In genomic region chr2:173791904-173792757, GRCm38 (mm10) we compare ENCODE assay signal across 18 mouse cellular contexts. TPM values are rescaled to one million over a fixed set of nuclear protein-coding genes. Genes with fewer than 3 reads are reported as not detected.
DNase-seq lines count a peak whose midpoint lies in the region; ATAC-seq lines count a peak whose summit lies in the region.
"Had no signal": no experiment of that assay in that cellular context is flagged by ENCODE, and none has a peak within 500 bp of the region (broad histone marks: within the 10 kb centered on the region; RNA-seq: fewer than 3 reads in every experiment).

No protein-coding gene starts in this region.

- ATAC-seq in forebrain, embryonic 15.5 days (replicated peaks) = no peak
- ATAC-seq in hindbrain, embryonic 13.5 days (ENCODE audit: low FRiP score) = peak; percentile 23
- 0 out of 2 replicates have a peak, but pooled peaks have one; percentile 24 for ATAC-seq in midbrain, embryonic 15.5 days (replicated peaks)
- ATAC-seq: activated CD4-positive, CD25-positive, alpha-beta regulatory T cell, adult 4 months had no signal

- no peak overlapping the region for H3K9ac ChIP-seq in forebrain, embryonic 15.5 days (replicated peaks)
- peak overlapping the region; percentile 46 for H3K9ac ChIP-seq in hindbrain, embryonic 13.5 days
- H3K9ac ChIP-seq in midbrain, embryonic 15.5 days = no peak overlapping the region
- H3K9ac ChIP-seq: embryonic facial prominence, embryonic 13.5 days; limb, embryonic 12.5 days; liver, embryonic 14.5 days had no signal

- H3K27me3 ChIP-seq in forebrain, embryonic 10.5 days (ENCODE audit: poor library complexity, severe bottlenecking) = no peaks in the 10 kb centered on the region
- no peaks in the 10 kb centered on the region for H3K27me3 ChIP-seq in forebrain, embryonic 15.5 days
- 0 out of 2 replicates have a peak, but pooled peaks cover 4% of the 10 kb centered on the region for H3K27me3 ChIP-seq in hindbrain, embryonic 13.5 days
- H3K27me3 ChIP-seq in midbrain, embryonic 15.5 days (replicated peaks) = no peaks in the 10 kb centered on the region
- H3K27me3 ChIP-seq: embryonic facial prominence, embryonic 13.5 days; limb, embryonic 12.5 days had no signal

- no peak overlapping the region for H3K4me3 ChIP-seq in forebrain, embryonic 10.5 days
- H3K4me3 ChIP-seq in forebrain, embryonic 15.5 days = no peak overlapping the region
- H3K4me3 ChIP-seq in hindbrain, embryonic 13.5 days = no peak overlapping the region
- H3K4me3 ChIP-seq in midbrain, embryonic 15.5 days = no peak overlapping the region
- H3K4me3 ChIP-seq: embryonic facial prominence, embryonic 13.5 days; left cerebral cortex, adult 2 months; limb, embryonic 12.5 days; megakaryocyte, embryonic 14.5 days had no signal

- 73% methylated on average over 20 of the region's 20 CpGs for WGBS in forebrain, embryonic 10.5 days
- 52% methylated on average over 20 of the region's 20 CpGs for WGBS in forebrain, embryonic 15.5 days
- WGBS in hindbrain, embryonic 13.5 days = 38% methylated on average over 20 of the region's 20 CpGs
- 40% methylated on average over 20 of the region's 20 CpGs for WGBS in midbrain, embryonic 15.5 days

- H3K4me1 ChIP-seq in forebrain, embryonic 10.5 days = peaks cover 56% of the 10 kb centered on the region
- peaks cover 33% of the 10 kb centered on the region for H3K4me1 ChIP-seq in forebrain, embryonic 15.5 days
- peaks cover 60% of the 10 kb centered on the region for H3K4me1 ChIP-seq in hindbrain, embryonic 13.5 days (replicated peaks)
- peaks cover 38% of the 10 kb centered on the region for H3K4me1 ChIP-seq in midbrain, embryonic 15.5 days

- H3K27ac ChIP-seq in forebrain, embryonic 10.5 days = peak overlapping the region; percentile 57
- H3K27ac ChIP-seq in forebrain, embryonic 15.5 days (replicated peaks) = no peak overlapping the region
- H3K27ac ChIP-seq in hindbrain, embryonic 13.5 days = peak overlapping the region; percentile 88
- peak overlapping the region; percentile 31; the same call in 1 of the 2 replicates for H3K27ac ChIP-seq in midbrain, embryonic 15.5 days
- H3K27ac ChIP-seq: embryonic facial prominence, embryonic 13.5 days; left cerebral cortex, adult 2 months; limb, embryonic 12.5 days; liver, embryonic 14.5 days had no signal

- no peaks in the 10 kb centered on the region for H3K9me3 ChIP-seq in forebrain, embryonic 10.5 days
- H3K9me3 ChIP-seq in forebrain, embryonic 15.5 days = 0 out of 2 replicates have a peak, but pooled peaks cover 3% of the 10 kb centered on the region
- H3K9me3 ChIP-seq in hindbrain, embryonic 13.5 days = no peaks in the 10 kb centered on the region
- H3K9me3 ChIP-seq in midbrain, embryonic 15.5 days = no peaks in the 10 kb centered on the region
- H3K9me3 ChIP-seq: embryonic facial prominence, embryonic 13.5 days; limb, embryonic 12.5 days; megakaryocyte, embryonic 14.5 days had no signal

- DNase-seq in forebrain, embryonic 10.5 days (ENCODE audit: extremely low spot score, low spot score) = no peak
- DNase-seq in brain, adult 2 months (ENCODE audit: low read depth, low spot score) = peak; percentile 16
- no peak for DNase-seq in gastrocnemius, adult 8-10 months (ENCODE audit: low spot score in 2 of 2)
- DNase-seq in cerebellum, adult 11 months = no peak
- no peak for DNase-seq in ovary, postnatal 10 days (ENCODE audit: low spot score)
- DNase-seq: adrenal gland, postnatal 25 days; kidney, adult 18-20 months; lung, postnatal 10 days; thymus, postnatal 36 days had no signal

- no peaks in the 10 kb centered on the region for H3K36me3 ChIP-seq in forebrain, embryonic 10.5 days (replicated peaks)
- no peaks in the 10 kb centered on the region for H3K36me3 ChIP-seq in forebrain, embryonic 15.5 days
- no peaks in the 10 kb centered on the region for H3K36me3 ChIP-seq in hindbrain, embryonic 13.5 days
- no peaks in the 10 kb centered on the region for H3K36me3 ChIP-seq in midbrain, embryonic 15.5 days (replicated peaks)
- H3K36me3 ChIP-seq: embryonic facial prominence, embryonic 13.5 days; limb, embryonic 12.5 days had no signal

- no peak overlapping the region for H3K4me2 ChIP-seq in forebrain, embryonic 15.5 days (replicated peaks)
- H3K4me2 ChIP-seq in hindbrain, embryonic 13.5 days = no peak overlapping the region
- H3K4me2 ChIP-seq in midbrain, embryonic 15.5 days = no peak overlapping the region
- H3K4me2 ChIP-seq: embryonic facial prominence, embryonic 13.5 days; limb, embryonic 12.5 days had no signal

RNA-seq across cellular contexts. Expression of gene Vapb, which starts 54.8 kb away (rescaled TPM):
- polyA plus RNA-seq in forebrain, embryonic 10.5 days (2016; fragmentation: Nextera tagmentation; extraction: Ambion mirVana) = 8.8 and 10.2 TPM in 2 replicates
- polyA plus RNA-seq in forebrain, embryonic 15.5 days (2015; fragmentation: Nextera tagmentation; extraction: Ambion mirVana) = 8.7 and 15.7 TPM in 2 replicates
- 11.7 and 13.3 TPM in 2 replicates for polyA plus RNA-seq in hindbrain, embryonic 13.5 days (2015; fragmentation: Nextera tagmentation; extraction: Ambion mirVana)
- 10.8 and 14.3 TPM in 2 replicates for polyA plus RNA-seq in midbrain, embryonic 15.5 days (2015; fragmentation: Nextera tagmentation; extraction: Ambion mirVana)
- 100 to 1,000 TPM; 158 to 197 (median 180) TPM for total RNA-seq in gastrocnemius, adult 8-10 months (2022)
